Mouse (Mus musculus): ENCODE measurements at regions not wholly inside any gene's neighbourhood (a gene's known extent, or its start where the extent isn't known, plus 50 kb on each side); places are given as distances from the start of the nearest gene placed in this dataset.

GRCm38 (mm10) chr1:75889847-75890591 is 344.0 kb downstream of the Slc4a3 start:
- no peak for DNase-seq (ENCODE audit: low spot score)

GRCm38 (mm10) chr1:75890636-75891276 is 344.7 kb downstream of the Slc4a3 start:
- no peak for DNase-seq (ENCODE audit: low spot score)

- no peak for DNase-seq (ENCODE audit: low spot score)
These were observed 349.5 kb downstream of the Slc4a3 start for GRCm38 (mm10) chr1:75895550-75895949.

DNA sequence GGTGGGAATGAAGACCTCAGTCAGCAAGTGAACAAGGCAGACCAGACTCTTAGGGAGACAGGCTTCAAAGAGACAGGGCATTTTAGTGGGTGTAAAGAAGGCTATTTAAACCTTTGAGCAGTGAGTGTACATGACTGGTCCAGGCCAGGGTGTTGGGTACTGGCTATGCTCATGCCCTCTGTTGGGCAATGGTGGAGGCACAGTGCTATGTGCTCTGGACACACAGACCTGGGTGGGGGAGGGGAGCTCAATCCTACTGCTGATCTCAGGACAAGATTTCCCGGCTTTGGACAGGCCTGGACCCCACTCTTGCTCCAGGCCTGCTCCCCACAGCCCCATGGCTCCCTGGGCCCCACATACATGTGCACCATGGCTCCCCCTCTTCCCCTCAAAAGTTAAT is 355.1 kb downstream of the Slc4a3 start:
- DNase-seq (ENCODE audit: low spot score): no peak

- no peak for DNase-seq (ENCODE audit: low spot score)
These were observed 359.8 kb downstream of the Slc4a3 start for GRCm38 (mm10) chr1:75905699-75906470.

DNA sequence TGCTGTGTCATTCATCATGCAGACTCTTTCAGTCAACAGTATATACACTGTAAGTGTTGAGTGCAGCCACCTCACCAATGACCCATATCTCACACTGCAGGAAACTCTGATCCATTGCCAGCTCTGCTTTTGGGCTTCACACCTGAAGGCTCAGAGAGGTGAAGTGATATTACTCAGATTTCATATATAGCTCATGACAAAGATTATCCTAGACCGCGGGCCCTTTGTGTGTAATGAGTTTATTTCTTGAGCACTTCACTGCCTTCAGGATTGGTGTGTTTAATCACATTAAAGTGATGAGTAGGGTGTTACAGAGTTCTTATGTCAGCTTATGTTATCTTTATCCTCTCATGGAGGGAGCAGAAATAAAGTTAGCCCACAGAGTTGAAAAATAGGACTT is 369.2 kb downstream of the Slc4a3 start:
- DNase-seq (ENCODE audit: low spot score): no peak

- DNase-seq (ENCODE audit: low spot score): no peak
These were observed 370.1 kb downstream of the Slc4a3 start for GRCm38 (mm10) chr1:75916181-75916580.

GRCm38 (mm10) chr1:75919134-75919533 is 373.1 kb downstream of the Slc4a3 start:
- DNase-seq (ENCODE audit: low spot score): no peak

- no peak for DNase-seq (ENCODE audit: low spot score)
These were observed 379.0 kb downstream of the Slc4a3 start for GRCm38 (mm10) chr1:75925046-75925445.

- peak; percentile 61 for DNase-seq (ENCODE audit: low spot score)
These were observed 379.7 kb downstream of the Slc4a3 start for GRCm38 (mm10) chr1:75925802-75926201.

DNA sequence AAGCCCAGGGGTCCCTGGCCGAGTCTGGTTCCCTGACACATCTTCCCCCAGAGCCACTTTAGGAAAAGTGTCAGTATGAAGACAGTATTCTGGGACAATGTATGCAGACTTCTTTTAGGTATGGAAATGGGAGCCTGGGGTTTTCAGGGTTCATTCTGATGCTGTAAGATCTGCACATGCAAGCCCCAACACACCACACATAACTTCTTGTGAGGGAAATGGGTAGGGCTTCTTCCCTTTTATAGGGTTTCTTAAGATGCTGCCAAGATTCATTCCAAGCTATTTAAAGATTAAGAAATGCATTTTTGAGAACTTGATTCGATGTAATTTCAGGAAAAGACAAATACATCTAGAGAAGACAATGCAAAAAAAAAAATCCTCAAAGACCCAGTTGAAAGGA is 385.8 kb downstream of the Slc4a3 start:
- no peak for DNase-seq (ENCODE audit: low spot score)

DNA sequence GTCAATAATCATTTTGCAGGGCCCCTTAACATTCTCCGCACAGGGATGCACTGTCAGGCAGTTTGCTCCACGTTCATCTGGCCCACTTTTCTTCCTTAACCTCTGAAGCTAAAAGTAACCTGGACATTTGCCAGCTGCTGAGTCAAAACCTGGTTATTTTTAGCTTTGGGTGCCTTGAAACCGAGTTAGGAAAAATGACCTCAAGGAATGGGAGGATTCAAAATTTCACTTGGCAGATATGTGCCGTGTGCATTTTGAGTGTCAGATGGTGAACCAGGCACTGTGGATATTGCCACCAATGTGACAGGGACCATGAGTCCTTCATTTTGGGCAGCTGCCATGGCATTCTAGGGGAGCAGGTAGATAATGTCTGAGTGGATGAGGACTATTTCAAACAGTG is 387.8 kb downstream of the Slc4a3 start:
- DNase-seq (ENCODE audit: low spot score): no peak

GRCm38 (mm10) chr1:75934761-75935160 is 388.7 kb downstream of the Slc4a3 start:
- no peak for DNase-seq (ENCODE audit: low spot score)

- DNase-seq (ENCODE audit: low spot score): no peak
These were observed 389.8 kb downstream of the Slc4a3 start for GRCm38 (mm10) chr1:75935866-75936265.

DNA sequence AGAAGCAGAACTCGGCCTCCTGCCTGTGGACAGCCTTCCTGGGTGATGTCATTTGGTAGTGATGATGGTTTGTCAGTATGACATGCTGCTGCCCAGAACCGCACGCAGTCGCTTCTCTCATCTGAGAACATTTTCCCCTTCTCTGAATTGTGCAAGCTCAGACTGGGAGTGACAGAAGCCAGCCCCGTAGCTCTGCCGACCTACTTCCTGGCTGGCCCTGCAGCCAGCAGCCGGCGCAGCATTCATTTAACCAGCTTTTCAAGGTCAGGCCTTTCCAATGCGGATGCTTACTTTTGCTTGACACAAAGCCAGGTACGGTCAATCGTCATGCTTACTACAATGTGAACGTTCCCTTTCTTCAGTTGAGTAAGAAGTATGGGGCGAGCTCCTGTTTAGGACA is 390.5 kb downstream of the Slc4a3 start:
- DNase-seq (ENCODE audit: low spot score): no peak

GRCm38 (mm10) chr1:75937331-75937730 is 391.3 kb downstream of the Slc4a3 start:
- no peak for DNase-seq (ENCODE audit: low spot score)

DNA sequence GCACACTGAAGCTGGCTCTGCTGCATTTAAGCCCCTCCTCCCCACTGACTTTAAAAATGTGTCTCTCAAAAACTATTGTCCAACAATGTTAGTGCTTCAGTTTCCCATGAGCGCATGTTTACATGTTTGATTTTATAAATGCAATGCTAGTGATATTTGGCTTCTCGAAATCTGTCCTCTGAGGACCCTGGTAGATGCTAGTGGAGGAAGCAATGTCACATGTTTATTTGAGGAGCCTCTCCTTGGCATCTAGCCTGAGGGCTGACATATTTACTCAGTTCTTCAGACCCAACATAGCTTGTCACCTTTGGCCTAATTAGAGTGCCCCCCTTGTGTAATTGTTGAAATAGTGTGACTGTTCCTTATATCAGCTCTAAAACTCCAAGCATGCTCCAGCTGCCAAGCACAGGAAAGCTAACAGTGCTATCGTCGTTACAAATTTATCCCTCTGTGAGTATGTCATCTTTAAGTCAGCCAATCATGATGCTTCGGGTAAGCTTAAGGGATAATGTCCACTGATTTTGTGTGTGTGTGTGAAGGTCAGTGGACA is 400.3 kb downstream of the Slc4a3 start:
- DNase-seq (ENCODE audit: low spot score): no peak

DNA sequence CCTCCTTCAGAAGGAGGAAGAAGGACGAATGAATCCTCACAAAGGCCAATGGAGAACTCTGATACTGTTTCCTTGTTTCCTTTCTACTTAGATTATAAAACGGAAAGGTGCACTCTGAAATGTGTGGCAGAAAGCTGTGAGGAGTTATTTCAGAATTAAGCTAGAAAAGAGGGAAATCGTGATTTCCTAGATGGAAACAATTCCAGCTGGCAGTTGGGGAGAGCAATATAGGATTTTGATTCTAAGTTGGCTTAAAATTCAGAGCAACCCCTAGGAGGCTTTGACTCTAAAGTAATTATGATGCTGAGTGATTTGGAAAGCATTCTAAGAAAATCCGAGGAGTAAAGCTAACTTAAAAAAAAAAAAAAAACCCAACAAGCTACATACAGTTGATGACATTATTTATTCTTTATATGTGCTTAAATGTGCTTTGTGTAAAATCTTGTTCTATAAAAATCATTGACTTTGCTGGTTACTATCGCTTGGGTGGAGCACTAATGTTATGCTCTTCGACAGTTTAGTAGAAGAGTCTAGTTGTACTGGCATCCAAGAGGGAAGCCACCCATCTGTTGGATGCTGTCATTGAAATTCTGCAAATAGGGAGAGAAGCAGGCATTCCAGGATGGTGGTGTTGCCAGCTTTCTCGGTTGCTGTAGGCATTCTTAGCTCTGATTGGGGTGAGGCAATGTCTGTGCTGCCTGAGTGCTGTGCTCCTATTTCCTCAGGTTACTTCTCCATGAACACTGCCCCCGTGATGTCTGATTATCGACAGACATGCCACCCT is 432.3 kb downstream of the Slc4a3 start:
- no peak for DNase-seq (ENCODE audit: low spot score)

DNA sequence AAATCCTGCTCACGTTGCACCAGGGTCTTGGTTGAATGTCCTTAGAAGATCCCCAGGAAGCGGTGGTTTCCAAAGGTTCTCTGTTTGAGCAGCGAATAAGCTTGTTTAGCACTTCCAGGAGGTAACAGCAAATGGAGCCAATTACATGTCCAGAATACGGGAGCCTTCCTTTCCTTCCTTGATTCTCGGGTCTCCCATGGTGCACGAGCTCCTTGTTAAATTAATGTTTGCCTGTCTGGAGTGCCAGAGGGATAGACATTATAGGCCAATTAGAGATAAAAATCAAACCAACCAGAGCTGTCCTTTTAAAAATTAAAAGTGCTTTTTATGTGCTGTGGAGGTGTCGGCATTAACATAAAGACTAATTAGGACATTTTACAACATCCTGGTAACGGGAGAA is 437.0 kb downstream of the Slc4a3 start:
- no peak for DNase-seq (ENCODE audit: low spot score)

DNA sequence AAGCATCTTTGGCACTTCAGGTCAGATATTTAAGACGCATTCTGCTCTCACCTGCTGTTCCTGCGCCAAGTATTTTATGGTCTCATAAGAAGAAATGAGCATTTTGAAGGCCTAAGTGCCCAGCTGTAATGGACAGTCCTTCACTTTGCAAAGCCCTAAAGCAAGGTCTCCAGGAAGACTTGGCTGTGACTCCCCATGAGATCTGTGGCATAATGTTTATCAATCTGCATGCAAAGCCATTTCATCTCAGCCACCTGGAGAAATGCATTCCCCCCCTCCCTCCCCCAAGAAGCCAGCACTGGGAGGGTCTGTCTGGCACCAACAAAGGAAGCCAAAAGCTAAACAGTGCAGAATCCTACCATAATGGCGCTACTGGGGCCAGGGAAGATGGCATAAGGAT is 437.4 kb downstream of the Slc4a3 start:
- no peak for DNase-seq (ENCODE audit: low spot score)

- DNase-seq (ENCODE audit: low spot score): no peak
These were observed 442.4 kb downstream of the Slc4a3 start for GRCm38 (mm10) chr1:75988496-75988895.

- DNase-seq (ENCODE audit: low spot score): no peak
These were observed 446.0 kb downstream of the Slc4a3 start for GRCm38 (mm10) chr1:75992039-75992438.

All from yolk sac, embryonic 10.5 days (tissue).